Mouse (Mus musculus) spleen, adult 2 months (tissue): ENCODE data around the gene Hsf2bp.

Experiments used
- CTCF ChIP-seq: fragments of 200-500 bp; IDR thresholded peaks from 2 replicates; pipeline ENCODE4 v1.5.1; 2011; ENCODE audit warnings: mild to moderate bottlenecking, inconsistent platforms; ENCODE audit not compliant: insufficient read depth, insufficient read length, insufficient replicate concordance; ENCODE audit errors: extremely low read depth
- POLR2A ChIP-seq: fragments of 200-500 bp; IDR thresholded peaks from 2 replicates; pipeline ENCODE4 v1.6.1; 2011; ENCODE audit warnings: low read depth, low read length, inconsistent platforms

GRCm38 (mm10) chr17:31938539-31939260, 97.4 kb downstream of the Hsf2bp start:
- no peak for TF ChIP-seq POLR2A
- TF ChIP-seq CTCF, result no peak
